Mouse (Mus musculus) embryonic stem cell, embryonic (primary cell): ENCODE measurements around the gene Cmtm5.

Experiments used
- CTCF ChIA-PET, 4 experiments: fragments of 300-600 bp in 2 of 4; fragments of 350-600 bp in 2 of 4; sonication (Branson Sonifier 250); formaldehyde crosslinking; loops; one replicate each; lab custom pipeline; 2022; ENCODE audit warnings: inconsistent platforms in 2 of 4; lab: Charles Lee
- POLR2A ChIA-PET, 4 experiments: fragments of 300-600 bp in 2 of 4; fragments of 350-600 bp in 2 of 4; sonication (Branson Sonifier 250); formaldehyde crosslinking; loops; one replicate each; lab custom pipeline; 2022; ENCODE audit warnings: antibody characterized with exemption in 4 of 4, inconsistent platforms in 1 of 4; lab: Charles Lee

Gene Cmtm5

DNA sequence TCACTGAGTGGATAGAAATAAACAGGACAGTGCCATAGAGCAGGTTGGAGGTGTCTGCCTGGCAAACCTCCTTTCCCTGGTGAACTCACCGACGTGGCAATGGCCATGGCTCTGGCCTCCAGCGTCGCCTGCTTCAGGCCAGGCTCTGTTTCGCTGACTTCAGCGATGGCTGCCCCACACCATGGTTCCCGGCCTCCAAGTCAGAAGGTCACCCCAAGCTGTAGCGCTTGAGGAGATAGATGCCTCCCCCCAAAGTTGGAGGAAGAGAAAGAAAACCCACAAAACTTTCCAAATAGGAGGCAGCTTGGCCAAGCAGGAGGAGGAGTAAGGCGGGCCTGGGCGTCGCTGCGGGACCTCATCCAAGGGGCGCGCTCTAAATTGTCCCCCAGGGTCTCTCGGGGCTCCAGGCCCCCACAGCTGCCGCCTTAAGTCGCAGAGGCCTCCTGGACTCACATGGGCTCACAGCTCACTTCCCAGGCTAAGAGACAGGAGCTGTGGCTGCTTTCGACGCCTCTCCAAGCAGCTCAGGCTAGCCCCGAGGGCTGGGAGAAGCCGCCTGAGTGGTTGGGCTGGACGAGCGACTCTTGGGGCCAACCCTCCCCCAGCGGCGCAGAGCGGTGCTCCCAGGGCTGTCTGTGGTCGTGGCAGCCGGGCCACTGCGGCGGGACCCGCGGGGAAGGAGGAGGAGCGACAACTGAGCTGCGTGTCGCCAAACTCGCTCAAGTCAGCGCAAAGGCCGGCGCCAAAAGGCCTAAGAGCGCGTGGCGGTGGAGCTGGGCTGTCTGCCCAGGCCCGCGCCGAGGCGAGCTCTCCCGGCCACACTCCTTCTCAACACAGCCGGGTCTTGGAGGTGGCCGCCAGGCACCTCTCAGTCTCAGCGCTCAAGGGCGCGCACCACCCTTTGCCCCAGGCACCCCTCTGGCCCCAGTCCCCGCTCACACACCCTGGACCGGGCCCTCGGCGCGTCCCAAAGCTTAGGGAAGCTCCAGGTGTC, 10.4 kb upstream of the Cmtm5 start, which contains the start of gene Efs:
Efs (minus strand) TSS at position 778 of the 994 bp plus-strand sequence.
- ChIA-PET POLR2A (interaction anchor here (0.5 to 3.7 kb wide), 60 partner anchors 9 to 635 kb away, joined by 3 to 30 read pairs (median 5); partner anchors contain the start of genes Ngdn (in 4 of the 4), 1700123O20Rik (in 3 of the 4), Bcl2l2 (in 3 of the 4) and Gm20521 (in 3 of the 4)), CTCF (interaction anchor here (0.6 to 3.8 kb wide), 19 partner anchors 10 to 554 kb away, joined by 3 to 19 read pairs (median 4); partner anchors contain the start of genes Cmtm5 (in 3 of the 4), Ngdn (in 1 of the 4), Slc22a17 (in 1 of the 4) and Thtpa (in 1 of the 4))

DNA sequence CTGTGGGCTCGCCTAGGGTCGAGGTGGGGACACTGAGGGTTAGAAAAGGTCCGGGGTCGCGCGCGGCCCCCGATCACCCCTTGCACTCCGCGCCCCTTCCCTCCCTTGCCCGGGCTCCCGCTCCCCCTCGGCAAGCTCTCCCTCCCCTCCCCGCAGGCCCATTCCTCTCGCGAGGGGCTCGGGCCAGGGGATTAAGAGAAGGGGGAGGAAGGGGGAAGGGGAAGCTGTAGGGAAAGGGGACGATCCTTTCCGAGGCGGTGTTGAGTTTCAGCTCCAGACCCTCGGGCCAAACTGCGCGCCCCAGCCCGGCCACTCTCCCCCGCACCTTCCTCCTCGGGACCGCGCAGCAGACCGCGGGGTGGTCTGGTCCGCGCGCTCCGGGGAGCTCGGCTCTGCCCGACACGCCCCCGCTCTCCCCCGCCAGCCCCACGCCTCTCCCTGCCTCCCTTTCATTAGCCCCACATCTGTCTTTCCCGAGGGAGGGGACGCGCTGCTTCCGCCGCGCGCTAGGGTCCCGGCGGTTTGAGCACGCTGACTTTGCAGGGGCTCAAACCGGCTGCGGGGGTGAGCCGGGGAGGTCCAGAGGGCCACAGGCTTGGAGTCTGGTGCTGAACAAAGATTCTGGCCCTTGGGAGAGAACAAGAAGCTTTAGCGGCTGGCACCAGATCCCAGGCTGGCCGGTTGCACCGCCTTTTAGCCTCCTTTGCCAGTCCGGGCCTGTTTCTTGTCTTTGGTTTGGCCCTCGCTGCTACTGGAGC, 9.5 kb upstream of the Cmtm5 start:
- ChIA-PET POLR2A (interaction anchor here (0.6 to 3.7 kb wide), 71 partner anchors 8 to 634 kb away, joined by 3 to 30 read pairs (median 4); partner anchors contain the start of genes Ngdn (in 4 of the 4), Slc22a17 (in 4 of the 4), 1700123O20Rik (in 3 of the 4) and Bcl2l2 (in 3 of the 4)), CTCF (interaction anchor here (0.6 to 3.8 kb wide), 22 partner anchors 9 to 596 kb away, joined by 3 to 19 read pairs (median 4); partner anchors contain the start of genes Cmtm5 (in 3 of the 4), Ngdn (in 1 of the 4), Slc22a17 (in 1 of the 4) and Thtpa (in 1 of the 4))

DNA sequence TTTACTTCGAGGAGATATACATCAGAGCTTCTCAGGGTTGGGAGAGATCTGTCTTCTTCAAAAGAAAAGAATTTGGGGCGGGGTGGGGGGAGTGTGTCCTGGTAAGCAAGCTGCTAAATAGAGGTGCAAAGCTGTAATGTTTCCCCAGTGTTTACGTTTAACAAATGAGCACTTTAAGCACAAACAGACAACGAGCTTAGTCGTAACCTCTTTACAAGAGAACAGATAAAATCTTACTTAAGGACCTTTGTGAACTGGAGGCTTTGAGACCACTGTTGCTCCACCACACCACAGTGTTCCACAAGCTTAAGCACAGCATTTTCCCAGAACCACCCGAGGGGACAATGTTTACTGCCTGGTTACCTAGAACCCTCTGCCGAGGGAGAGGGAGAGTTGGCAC, 8.8 kb upstream of the Cmtm5 start:
- ChIA-PET CTCF (interaction anchor here (0.6 to 3.8 kb wide), 14 partner anchors 8 to 400 kb away, joined by 3 to 19 read pairs (median 5); partner anchors contain the start of genes Cmtm5 (in 2 of the 4) and Thtpa (in 1 of the 4)), POLR2A (interaction anchor here (0.6 to 3.7 kb wide), 42 partner anchors 10 to 290 kb away, joined by 3 to 30 read pairs (median 6); partner anchors contain the start of genes Bcl2l2 (in 3 of the 4), Gm20521 (in 3 of the 4), Slc22a17 (in 3 of the 4) and 1700123O20Rik (in 2 of the 4))

DNA sequence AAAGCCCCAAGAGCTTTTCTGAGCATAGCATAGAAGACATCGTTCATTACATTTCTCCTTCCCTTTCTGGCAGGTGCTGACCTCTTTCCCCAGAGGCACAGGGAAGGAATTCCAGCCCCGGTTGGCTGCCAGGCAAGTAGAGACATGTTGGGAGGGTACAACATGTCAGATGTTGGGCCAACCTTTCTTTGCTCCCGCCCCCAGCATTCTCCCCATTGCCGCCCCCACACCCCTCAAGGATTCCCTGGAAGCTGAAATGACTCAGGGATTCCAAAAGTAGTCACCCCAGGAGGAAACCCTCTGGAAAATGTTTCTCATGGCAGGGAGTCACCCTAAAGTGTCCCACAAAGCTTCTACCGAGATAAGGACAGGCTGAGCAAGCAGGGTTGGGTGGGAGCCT, 6.3 kb upstream of the Cmtm5 start:
- CTCF ChIA-PET: no interaction called here
- POLR2A ChIA-PET: interaction anchor here (0.5 to 2.0 kb wide), 17 partner anchors 9 to 342 kb away, joined by 3 to 8 read pairs (median 4); partner anchors contain the start of genes Ngdn (in 2 of the 4) and Slc22a17 (in 1 of the 4)

DNA sequence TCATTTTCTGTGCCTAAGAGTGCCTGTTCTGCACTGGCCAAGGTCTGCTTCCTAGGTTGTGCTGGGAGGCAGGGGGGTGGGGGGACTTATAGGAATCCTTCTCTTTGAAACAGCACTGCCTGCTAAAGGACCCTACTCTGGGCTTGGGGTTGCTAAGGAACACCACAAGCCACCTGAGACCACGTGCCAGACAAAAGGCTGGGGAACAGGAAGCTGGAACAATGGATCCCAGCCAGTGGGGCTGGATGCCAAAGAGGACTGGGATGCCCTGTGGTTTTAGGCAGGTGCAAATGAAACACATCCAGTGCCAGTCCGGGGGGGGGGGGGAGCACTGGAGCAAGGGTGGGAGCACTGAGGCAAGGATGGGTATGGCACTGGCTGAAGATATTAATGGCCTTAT, 5.6 kb upstream of the Cmtm5 start:
- ChIA-PET CTCF (interaction anchor here in 3 of 4 experiments (0.6 to 1.2 kb wide), 2 partner anchors 9 to 75 kb away, joined by 3 to 6 read pairs (median 5); no protein-coding TSS in a partner anchor), POLR2A (interaction anchor here (0.5 to 2.0 kb wide), 23 partner anchors 9 to 343 kb away, joined by 3 to 8 read pairs (median 3); partner anchors contain the start of genes Ngdn (in 2 of the 4) and Slc22a17 (in 1 of the 4))

DNA sequence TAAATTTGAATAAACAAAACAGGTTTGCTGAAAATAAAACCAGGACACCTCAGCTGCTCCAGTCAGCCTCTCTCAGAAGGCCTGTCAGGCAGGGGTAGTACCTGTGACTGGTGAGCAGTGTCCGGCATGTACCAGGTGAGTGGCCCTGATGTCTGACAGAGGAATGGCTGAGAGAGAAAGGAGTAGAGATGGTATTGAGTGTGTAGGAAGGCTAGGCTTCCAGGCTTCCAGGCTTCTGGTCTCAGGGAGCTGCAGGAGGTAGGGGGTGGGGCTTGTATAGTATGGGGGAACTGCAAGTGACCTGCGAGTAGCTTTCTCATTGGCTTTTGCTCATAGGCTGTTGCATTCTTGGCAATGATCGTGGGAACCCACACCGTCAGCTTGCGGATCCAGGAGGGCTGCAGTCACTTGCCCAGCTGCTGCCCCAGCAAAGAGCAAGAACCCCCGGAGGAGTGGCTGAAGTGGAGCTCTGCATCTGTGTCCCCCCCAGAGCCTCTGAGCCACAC, 3.4 kb upstream of the Cmtm5 start, which contains the start of gene Il25:
Il25 (plus strand) TSS at position 51 of the 506 bp plus-strand sequence.
- CTCF ChIA-PET: interaction anchor here in 3 of 4 experiments (0.6 to 1.4 kb wide), 3 partner anchors 67 to 360 kb away, joined by 3 to 6 read pairs (median 4); no protein-coding TSS in a partner anchor
- POLR2A ChIA-PET: interaction anchor here in 2 of 4 experiments (0.6 to 1.9 kb wide), 4 partner anchors 13 to 37 kb away, joined by 3 to 7 read pairs (median 4); no protein-coding TSS in a partner anchor

DNA sequence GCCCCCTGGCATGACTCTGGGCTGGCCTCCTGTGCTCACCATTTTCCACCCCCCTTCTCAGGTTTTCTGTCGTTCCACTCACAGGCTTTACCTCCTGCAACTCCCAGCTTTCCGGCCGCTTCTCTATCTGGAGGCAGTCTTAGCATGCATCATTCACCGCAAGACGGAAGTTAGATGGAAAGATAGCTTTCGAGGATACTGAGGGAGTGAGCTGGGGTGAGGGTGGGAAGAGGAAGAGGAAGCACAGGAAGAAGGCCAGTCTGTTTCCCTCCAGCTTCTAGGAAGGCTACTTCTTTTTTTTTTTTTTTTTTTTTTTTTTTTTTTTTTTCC, 735 bp downstream of the Cmtm5 start:
- ChIA-PET CTCF (interaction anchor here in 2 of 4 experiments (0.6 to 1.7 kb wide), 2 partner anchors 10 to 34 kb away, joined by 3 to 13 read pairs; partner anchors contain the start of gene Efs (in 1 of the 2)), POLR2A (interaction anchor here in 3 of 4 experiments (1.0 to 3.3 kb wide), 5 partner anchors 10 to 42 kb away, joined by 3 to 28 read pairs (median 4); partner anchors contain the start of gene Efs (in 2 of the 3))

DNA sequence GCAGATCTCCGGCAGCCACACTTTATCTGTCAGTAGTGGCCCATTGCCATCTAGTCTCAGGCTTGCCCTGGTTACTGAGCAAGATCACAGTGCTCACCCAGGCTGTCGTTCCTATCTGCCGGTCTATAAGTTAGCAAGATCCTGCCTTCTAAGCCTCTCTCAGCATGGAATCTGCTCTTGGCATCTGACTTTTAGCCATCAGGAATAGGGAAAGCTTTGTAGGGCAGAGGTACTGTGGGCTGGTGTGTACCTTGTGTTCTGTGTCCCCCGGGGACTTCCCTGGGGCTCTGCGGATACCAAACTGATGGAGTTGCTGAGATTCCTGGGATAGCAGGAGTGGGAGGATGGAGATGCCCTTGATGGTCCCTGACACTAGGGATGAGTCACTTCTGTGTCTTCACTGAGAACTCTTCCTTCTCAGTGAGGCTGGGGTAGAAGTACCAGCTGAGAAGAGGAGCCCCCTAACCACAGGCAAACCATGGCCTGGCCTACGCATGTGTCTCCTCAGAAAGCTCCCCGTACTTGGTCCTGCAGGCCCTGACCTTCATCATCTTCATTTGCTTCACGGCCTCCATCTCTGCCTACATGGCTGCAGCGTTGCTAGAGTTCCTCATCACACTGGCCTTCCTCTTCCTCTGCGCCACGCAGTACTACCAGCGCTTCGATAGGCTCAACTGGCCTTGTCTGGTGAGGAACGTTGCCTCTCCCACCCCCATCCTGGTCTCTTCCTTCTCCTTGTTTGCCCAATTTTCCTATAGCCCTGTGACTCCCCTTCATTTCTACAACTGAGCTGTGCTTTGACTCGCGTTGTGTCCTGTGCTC, 1.5 kb downstream of the Cmtm5 start:
- CTCF ChIA-PET: interaction anchor here in 1 of 4 experiments (1.6 kb wide), 1 partner anchor 12 kb away, joined by 3 read pairs; no protein-coding TSS in a partner anchor
- POLR2A ChIA-PET: interaction anchor here in 3 of 4 experiments (1.0 to 3.3 kb wide), 6 partner anchors 11 to 43 kb away, joined by 3 to 28 read pairs (median 4); partner anchors contain the start of gene Efs (in 2 of the 3)

DNA sequence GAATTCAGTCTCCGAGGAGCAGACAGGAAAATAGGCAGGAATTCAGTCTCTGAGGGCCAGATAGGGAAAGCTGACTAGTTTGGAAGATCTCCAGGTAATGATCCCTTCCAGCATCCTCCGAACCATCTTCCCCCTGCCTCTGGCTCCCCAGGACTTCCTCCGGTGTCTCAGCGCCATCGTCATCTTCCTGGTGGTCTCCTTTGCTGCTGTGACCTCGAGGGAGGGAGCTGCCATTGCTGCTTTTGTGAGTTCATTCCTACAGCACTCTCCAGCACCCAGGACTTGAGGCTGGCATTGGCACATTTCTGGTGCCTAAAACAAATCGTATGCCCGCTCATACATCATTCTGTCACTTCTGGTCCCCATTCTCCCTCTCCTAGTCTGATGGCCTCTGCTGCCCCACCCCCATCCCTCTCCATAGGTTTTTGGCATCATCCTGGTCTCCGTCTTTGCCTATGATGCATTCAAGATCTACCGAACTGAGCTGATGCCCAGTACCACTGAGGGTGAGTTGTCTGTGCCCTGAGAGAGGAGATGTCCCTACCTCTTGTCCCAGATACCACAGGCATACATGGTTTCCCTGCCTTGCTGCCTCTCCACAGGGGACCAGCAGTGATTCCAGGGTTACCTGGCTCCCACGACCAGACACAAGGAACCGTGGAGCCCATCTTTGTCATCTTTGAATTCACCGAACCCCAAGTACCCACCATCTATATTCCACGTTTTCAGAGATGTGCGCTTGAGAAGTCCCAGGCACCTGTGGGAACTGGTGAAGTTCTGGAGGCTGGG, 2.6 kb downstream of the Cmtm5 start:
- CTCF ChIA-PET: interaction anchor here (0.6 to 1.8 kb wide), 27 partner anchors 10 to 472 kb away, joined by 3 to 19 read pairs (median 5); partner anchors contain the start of genes Efs (in 4 of the 4), Ngdn (in 2 of the 4) and Ppp1r3e (in 2 of the 4)
- POLR2A ChIA-PET: interaction anchor here (0.9 to 3.3 kb wide), 17 partner anchors 8 to 227 kb away, joined by 3 to 28 read pairs (median 4); partner anchors contain the start of genes Efs (in 2 of the 4), Ngdn (in 2 of the 4) and Slc22a17 (in 1 of the 4)

DNA sequence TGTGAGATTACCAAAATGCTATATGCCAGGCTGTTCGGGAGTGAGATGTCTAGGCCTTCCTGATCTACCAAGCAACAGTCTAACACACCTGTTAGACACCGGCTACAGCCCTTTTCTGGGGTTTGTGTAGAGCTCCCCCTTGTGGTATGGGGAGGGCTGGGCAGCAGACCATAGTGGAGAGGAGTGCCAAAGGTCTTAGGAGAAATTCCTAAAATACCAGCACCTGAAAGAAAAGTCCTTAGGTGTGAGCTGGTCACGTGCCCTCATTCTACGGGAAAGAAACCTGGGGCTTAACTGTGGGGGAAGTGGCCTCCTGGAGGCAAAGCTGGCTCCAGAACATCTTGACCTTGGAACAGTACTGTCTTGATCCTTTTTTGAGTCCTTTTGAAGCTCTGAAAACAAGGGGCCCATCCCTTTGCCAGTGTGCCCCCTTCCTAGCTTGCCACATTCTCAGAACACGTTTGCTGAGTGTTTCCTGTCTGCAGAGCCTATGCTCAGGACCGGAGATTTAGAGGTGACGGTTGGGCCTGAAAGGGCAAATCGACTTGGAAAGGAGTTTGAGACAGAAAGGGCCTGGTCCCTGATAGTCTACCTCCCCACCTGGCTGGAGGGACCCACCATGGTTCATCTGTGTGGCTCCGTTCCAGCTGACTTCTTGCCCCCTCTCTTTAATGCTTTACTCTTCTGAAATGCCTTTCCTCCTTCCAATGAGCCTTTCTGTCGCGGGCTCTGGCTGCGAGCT, 3.5 kb downstream of the Cmtm5 start:
- ChIA-PET POLR2A (interaction anchor here (0.6 to 2.2 kb wide), 21 partner anchors 9 to 228 kb away, joined by 3 to 17 read pairs (median 4); partner anchors contain the start of genes Efs (in 3 of the 4), Ngdn (in 3 of the 4) and Slc22a17 (in 1 of the 4)), CTCF (interaction anchor here (0.5 to 1.8 kb wide), 47 partner anchors 9 to 473 kb away, joined by 3 to 19 read pairs (median 4); partner anchors contain the start of genes Efs (in 4 of the 4), Ngdn (in 2 of the 4), Ppp1r3e (in 2 of the 4) and 1700123O20Rik (in 1 of the 4))

DNA sequence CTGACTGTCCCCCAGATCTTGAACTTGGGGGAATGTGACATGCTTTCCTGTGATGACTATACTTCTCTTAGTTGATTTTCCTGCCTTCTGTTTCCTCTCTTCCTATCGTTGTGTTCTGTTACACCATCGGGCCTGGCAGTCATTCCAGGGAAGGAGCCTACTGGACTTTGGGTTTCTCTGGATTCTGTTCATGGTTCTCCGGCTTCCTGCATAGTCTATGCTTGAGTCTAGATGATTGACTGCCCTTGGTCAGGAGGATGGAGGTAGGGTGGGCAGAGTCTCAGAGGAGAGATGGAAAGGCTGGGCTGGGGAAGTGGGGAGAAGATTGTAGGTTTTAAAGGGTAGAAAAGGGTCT, 4.1 kb downstream of the Cmtm5 start:
- POLR2A ChIA-PET: interaction anchor here (1.0 to 2.2 kb wide), 15 partner anchors 10 to 76 kb away, joined by 3 to 17 read pairs (median 4); partner anchors contain the start of genes Efs (in 3 of the 4), Ngdn (in 3 of the 4) and Slc22a17 (in 1 of the 4)
- CTCF ChIA-PET: interaction anchor here (0.6 to 1.8 kb wide), 40 partner anchors 8 to 254 kb away, joined by 3 to 19 read pairs (median 4); partner anchors contain the start of genes Efs (in 4 of the 4), Ngdn (in 2 of the 4), Ppp1r3e (in 2 of the 4) and 1700123O20Rik (in 1 of the 4)

DNA sequence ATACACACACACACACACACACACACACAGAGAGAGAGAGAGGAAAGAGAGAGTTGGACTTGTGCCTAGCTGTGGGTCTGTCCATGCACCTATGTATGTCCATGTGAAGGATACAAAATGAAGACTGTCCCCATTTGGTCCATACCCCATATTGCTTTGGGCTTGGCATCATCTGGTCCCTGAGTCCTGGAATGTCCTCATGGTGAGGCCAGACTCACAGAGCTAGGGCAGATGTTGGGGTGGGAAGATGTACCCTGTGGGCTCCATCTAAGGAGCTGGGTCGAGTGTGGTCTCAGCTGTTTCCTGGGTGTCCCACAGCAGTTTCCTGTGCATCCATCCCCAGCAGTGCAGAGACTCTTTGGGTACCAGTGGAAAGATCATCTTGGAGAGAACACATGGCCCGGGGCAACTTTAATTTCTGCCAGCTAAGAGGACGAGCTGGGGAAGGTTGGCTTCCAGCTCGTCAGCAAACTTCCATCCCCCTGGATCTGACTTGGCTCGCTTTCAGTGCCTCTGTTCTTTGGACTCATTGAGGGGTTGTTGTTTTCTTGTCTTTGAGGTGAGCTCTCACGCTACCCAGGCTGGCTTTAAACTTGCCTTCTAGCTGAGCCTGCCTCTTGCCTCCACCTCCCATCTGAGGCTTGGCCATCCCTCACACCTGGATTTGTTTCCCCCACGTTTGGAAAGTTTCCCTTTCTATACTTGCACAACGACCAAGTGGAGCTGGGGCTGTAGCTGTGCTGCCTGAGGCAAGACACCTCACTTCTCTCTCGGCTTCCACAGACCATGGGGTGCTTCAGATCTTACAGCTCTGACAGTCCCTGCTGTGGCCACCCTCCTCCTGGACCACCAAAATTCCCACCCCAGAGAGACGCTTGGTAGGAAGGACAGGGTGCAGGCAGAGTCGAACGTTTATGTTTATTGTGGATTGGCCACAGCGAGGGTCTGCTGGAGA, 5.2 kb downstream of the Cmtm5 start:
- POLR2A ChIA-PET: interaction anchor here in 2 of 4 experiments (1.1 to 1.7 kb wide), 3 partner anchors 15 to 33 kb away, joined by 3 to 6 read pairs (median 3); partner anchors contain the start of gene Efs (in 2 of the 2)

More for the DNA sequence above, 5.2 kb downstream of the Cmtm5 start:
- CTCF ChIA-PET: interaction anchor here in 2 of 4 experiments (0.5 to 1.5 kb wide), 2 partner anchors 14 to 76 kb away, joined by 3 read pairs; no protein-coding TSS in a partner anchor
